Mouse (Mus musculus): ENCODE measurements around the gene Cnr2. TPM values are rescaled to one million over a fixed set of nuclear protein-coding genes. Genes with fewer than 3 reads are reported as not detected.

Gene Cnr2
- polyA plus RNA-seq, 1 experiment from 2014 or later: 0.08 TPM

DNA sequence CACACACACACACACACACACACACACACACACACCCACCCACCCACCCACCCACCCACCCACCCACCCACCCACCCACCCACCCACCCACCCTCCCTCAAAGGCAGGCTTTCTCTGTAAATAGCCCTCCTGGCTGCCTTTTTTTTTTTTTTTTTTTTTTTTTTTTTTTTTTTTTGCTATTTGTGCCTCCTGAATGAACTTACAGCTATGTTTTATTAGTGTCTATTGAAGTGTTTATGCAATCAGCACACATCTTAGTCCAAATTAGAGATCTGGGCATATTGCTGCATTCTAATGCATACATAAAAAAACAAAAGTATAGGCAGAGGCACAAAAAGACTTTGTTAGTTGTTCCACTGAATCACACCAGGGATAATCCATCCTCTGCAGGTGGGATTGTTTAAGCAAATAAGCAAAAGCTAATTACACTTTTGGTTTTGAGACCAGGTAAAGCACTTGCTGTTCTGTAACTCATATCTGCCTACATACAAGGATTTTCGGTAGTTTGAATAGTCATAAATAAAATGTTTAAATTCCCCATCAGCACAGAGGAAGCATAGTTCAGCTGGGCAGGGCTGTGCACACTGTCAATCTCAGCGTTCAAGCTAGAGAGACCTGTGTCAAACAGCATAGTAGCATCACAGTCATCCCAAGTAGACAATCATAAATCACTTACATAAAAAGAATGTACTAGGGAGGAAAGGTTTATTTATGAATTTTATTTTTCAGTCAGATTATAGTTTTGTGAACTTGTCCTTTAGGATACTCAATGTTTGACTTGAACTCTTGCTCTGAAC is 24.8 kb upstream of the Cnr2 start:
- WGBS: 34% methylated on average over 2 of the region's 2 CpGs
- no peaks in the 10 kb centered on the region for H3K9me3 ChIP-seq
- no peak overlapping the region for H3K9ac ChIP-seq (replicated peaks)
- ATAC-seq (replicated peaks): no peak
- peaks cover 43% of the 10 kb centered on the region for H3K4me1 ChIP-seq
- peak overlapping the region; percentile 11 for H3K4me2 ChIP-seq (replicated peaks)
- H3K27ac ChIP-seq (replicated peaks): no peak overlapping the region
- H3K36me3 ChIP-seq: peaks cover 21% of the 10 kb centered on the region
- 0 out of 2 replicates have a peak overlapping the region, but pooled peaks have one; percentile 11 for H3K4me3 ChIP-seq
- no peaks in the 10 kb centered on the region for H3K27me3 ChIP-seq

DNA sequence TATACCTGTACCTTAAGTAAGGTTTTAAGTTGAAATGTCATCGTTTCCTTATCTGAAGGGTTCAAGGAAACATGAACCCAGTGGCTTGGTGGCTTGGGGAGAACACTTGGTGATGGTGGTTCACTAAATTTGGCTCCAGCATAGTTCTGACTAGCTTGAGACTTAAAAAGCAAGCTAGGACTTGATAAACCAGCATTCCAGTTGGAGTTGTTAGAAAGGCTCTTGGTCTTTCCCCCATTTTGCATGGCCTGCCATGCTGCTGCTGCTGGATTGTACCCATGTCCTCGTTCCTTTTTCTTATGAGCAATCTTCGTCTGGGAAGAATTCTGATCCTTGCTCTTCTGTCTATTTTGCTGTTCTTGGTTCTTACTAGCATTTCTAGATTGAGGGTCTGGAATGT is 23.2 kb upstream of the Cnr2 start:
- Histone ChIP-seq H3K27me3 (no peaks in the 10 kb centered on the region), H3K9me3 (no peaks in the 10 kb centered on the region), H3K9ac (replicated peaks) (peak overlapping the region; percentile 95), H3K4me2 (replicated peaks) (peak overlapping the region; percentile 93), H3K4me1 (peaks cover 57% of the 10 kb centered on the region), H3K4me3 (peak overlapping the region; percentile 91), H3K36me3 (peaks cover 16% of the 10 kb centered on the region), H3K27ac (replicated peaks) (peak overlapping the region; percentile 99)
- WGBS: 43% methylated on average over 3 of the region's 3 CpGs
- no peak for ATAC-seq (replicated peaks)

DNA sequence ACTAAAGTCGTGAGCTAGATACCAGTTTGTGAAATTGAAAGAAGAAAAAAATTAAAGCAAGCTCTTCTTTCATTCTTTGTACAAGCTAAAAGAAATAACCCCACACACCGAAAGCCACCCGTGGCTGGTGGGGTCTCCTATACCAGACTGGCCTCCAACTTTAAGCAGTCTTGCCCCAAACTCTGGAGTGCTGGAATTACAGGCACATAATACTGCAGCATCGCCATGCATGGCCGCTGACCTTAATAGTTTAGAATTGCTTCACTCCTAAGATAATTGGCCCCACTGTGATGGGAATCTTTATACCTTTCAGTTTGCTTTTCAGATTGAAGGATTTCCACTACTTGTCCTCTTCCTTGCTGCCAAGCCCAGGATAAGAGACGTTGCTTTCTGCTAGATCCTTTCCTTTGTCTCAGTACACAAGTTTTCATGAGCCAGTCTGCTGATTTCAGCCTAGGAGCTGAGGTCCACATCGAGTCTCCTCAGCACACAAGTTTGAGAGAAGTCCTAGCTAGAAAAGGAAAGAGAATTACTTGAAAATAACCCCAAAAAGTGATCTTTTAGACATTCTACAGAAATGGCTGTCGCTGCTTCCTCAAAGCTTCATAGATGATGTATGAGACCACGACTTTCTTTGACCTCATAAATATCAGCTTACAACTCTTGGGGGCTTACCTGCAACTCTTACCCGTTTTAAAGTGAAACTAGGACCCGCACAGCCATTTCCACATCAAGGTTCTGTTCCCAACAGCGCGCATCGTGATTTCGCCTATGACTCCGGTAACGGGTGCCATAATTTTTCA is 22.4 kb upstream of the Cnr2 start:
- Histone ChIP-seq H3K9me3 (no peaks in the 10 kb centered on the region), H3K4me2 (replicated peaks) (peak overlapping the region; percentile 93), H3K9ac (replicated peaks) (peak overlapping the region; percentile 95), H3K36me3 (peaks cover 16% of the 10 kb centered on the region), H3K4me3 (peak overlapping the region; percentile 91), H3K4me1 (peaks cover 58% of the 10 kb centered on the region), H3K27me3 (no peaks in the 10 kb centered on the region), H3K27ac (replicated peaks) (peak overlapping the region; percentile 99)
- WGBS: 8% methylated on average over 17 of the region's 17 CpGs
- peak; percentile 5; the same call in 1 of the 2 replicates for ATAC-seq (replicated peaks)

DNA sequence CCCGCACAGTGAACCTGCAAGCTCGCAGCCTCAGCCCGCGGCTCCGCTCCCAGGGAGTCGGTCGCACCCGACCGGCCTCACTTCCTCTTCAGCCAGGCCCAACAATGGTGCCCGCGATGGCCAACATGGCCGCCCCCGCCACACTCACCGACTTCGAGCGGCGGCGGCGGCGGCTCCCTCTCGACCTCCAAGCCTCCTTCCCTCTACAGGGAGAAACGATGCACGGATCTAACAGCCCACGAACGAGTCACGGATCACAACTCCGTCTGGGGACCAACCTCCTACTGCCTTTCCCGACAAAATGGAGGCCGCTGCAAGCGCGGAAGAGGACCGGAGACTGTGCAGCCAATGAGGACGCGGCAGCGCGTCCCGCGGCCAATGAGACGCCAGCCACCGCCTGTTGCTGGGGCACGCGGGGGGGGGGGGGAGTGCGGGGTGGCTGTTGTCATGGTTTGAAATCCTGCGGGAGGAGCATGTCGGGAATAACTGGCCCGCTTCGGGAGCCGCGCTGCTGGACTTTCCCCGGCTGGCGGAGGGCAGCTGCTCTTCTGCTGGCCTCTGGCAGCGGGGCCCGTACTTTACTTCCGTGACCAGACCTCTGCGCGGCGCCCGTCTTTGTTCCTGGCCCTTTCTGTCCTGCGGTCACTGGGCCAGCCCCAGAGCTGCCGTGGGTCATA is 21.5 kb upstream of the Cnr2 start, which contains the start of gene Pnrc2:
Pnrc2 (minus strand) TSS at position 325 of the 677 bp plus-strand sequence.
- Histone ChIP-seq H3K4me2 (replicated peaks) (peak within 1 kb of the TSS; percentile 93), H3K9ac (replicated peaks) (peak within 1 kb of the TSS; percentile 95), H3K27me3 (no peaks in the 10 kb centered on the region), H3K27ac (replicated peaks) (peak within 1 kb of the TSS; percentile 99), H3K4me1 (peaks cover 58% of the 10 kb centered on the region), H3K4me3 (peak within 1 kb of the TSS; percentile 91), H3K9me3 (no peaks in the 10 kb centered on the region), H3K36me3 (peaks cover 16% of the 10 kb centered on the region)
- WGBS: under 1% methylated on average over 59 of the region's 60 CpGs
- peak; percentile 97 for ATAC-seq (replicated peaks)

DNA sequence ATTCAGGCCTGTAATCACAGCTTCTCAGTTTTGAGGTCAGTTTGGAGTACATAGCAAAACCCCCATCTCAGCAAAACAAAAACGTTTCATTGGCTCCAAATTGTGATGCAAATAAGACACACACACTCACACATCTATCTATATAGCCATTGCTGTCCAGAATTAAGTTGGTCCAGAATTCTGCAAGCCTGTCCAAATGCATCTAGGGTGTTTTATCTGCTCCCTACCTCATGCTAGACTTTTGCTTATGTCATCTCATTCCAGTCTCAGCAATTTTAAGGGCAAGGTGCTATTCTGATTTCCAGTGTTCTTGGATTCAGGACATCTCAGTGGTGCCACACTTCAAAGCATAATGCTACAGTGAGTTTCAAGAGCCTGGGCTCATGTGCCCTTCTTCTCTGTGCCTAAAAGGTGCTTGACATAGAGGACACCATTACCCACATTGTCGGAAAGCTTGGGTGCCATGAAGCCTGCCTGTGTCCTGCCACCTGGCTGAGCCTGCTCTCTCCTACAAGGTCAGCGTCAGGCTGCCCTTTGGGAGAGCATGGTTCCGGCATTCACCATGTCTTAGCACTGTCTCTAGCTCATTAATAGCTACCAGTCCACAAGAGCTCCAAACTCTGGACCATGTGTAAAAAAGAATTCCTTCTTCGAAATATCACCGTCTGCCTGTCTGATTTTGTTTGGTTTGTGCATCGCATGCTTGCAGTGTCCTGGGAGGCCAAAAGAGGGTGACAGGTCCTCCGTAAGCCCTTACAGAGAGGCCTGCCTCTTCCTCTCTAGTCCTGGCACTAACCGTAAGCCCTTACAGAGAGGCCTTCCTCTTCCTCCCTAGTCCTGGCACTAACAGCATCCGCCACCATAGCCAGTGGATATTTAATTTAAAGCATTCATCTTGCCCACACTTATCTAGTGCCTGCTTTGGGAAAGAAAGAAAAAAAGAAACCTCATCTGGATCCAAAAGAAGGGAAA is 20.3 kb upstream of the Cnr2 start:
- no peak overlapping the region for H3K9ac ChIP-seq (replicated peaks)
- peak overlapping the region; percentile 93; the same call in 1 of the 2 replicates for H3K4me2 ChIP-seq (replicated peaks)
- no peaks in the 10 kb centered on the region for H3K9me3 ChIP-seq
- ATAC-seq (replicated peaks): no peak
- H3K27ac ChIP-seq (replicated peaks): peak overlapping the region; percentile 99
- no peaks in the 10 kb centered on the region for H3K27me3 ChIP-seq
- H3K36me3 ChIP-seq: peaks cover 6% of the 10 kb centered on the region
- H3K4me3 ChIP-seq: no peak overlapping the region
- peaks cover 51% of the 10 kb centered on the region for H3K4me1 ChIP-seq
- WGBS: 79% methylated on average over 10 of the region's 10 CpGs

DNA sequence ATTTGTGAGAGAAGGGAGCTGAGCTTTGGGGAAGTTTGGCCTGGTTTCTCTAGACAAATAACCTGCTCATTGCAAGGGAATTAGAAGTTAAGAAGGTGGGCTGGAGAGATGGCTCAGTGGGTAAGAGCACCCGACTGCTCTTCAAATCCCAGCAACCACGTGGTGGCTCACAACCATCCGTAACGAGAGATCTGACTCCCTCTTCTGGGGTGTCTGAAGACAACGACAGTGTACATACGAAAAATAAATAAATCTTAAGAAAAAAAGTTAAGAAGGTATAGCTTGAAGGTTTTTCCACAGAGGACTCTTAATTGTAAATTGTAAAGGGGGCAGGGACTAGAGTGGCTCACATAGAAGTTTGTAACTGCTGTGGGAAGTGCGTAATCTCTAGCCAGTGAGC is 19.6 kb upstream of the Cnr2 start:
- Histone ChIP-seq H3K4me2 (replicated peaks) (no peak overlapping the region), H3K9ac (replicated peaks) (no peak overlapping the region), H3K4me3 (no peak overlapping the region), H3K36me3 (peaks cover 6% of the 10 kb centered on the region), H3K4me1 (peaks cover 46% of the 10 kb centered on the region), H3K27ac (replicated peaks) (peak overlapping the region; percentile 0; the same call in 1 of the 2 replicates), H3K27me3 (no peaks in the 10 kb centered on the region), H3K9me3 (no peaks in the 10 kb centered on the region)
- WGBS: 27% methylated on average over 7 of the region's 7 CpGs
- ATAC-seq (replicated peaks): no peak

DNA sequence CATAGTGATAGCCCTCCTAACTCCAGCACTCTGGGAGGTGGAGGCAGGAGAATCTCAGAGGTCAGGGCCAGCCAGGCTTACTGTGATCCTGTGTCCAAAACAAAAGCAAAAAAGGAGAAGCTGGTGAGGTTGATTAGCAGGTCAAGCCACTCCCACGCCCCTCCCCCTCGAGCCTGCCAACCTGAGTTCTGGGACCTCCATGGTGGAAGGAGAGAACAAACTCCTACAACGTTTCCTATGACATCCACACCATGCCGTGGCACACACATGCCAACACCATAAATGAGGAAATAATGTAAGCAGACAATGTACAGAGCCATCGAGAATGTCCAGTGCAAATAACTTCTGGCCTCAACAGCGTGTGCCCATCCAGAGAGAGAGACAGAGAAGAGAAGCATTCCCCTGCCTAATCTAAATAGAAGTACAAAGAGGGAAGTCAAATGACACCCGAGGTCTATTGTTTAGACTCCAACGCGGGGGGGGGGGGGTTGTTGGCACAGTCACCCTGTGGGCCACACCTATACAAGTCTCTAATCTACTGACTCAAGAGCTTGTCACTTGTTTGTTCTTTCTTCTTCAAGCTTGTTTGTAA is 19.1 kb upstream of the Cnr2 start:
- WGBS: 4% methylated on average over 9 of the region's 9 CpGs
- Histone ChIP-seq H3K27me3 (no peaks in the 10 kb centered on the region), H3K27ac (replicated peaks) (0 out of 2 replicates have a peak overlapping the region, but pooled peaks have one; percentile 8), H3K4me2 (replicated peaks) (peak overlapping the region; percentile 48), H3K9ac (replicated peaks) (peak overlapping the region; percentile 41), H3K36me3 (peaks cover 6% of the 10 kb centered on the region), H3K4me3 (peak overlapping the region; percentile 20; the same call in 1 of the 2 replicates), H3K9me3 (no peaks in the 10 kb centered on the region), H3K4me1 (peaks cover 41% of the 10 kb centered on the region)
- no peak for ATAC-seq (replicated peaks)

DNA sequence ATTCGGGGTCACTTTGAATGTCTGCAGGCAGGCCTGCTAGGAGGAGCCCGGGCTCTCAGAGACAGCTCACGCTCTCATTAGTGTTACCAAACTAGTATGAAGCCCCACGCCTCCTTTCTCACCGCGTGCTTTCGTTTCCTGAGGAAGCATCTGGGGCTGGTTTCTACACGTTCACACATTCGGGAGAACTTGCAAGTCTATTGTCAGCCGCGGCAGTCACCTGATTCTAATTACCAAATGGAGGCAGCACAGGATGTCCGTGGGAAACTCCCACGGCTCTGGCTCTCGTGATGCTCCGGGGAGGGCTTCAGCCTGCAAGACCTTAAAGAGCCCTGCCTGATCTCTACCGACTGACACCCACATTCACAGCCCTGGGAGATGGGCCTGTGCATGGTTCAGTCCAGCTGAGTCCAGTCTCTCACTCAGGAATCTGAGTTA is 18.6 kb upstream of the Cnr2 start:
- ATAC-seq (replicated peaks): no peak
- WGBS: 3% methylated on average over 16 of the region's 16 CpGs
- peaks cover 37% of the 10 kb centered on the region for H3K4me1 ChIP-seq
- peak overlapping the region; percentile 41 for H3K9ac ChIP-seq (replicated peaks)
- H3K4me3 ChIP-seq: peak overlapping the region; percentile 20
- H3K36me3 ChIP-seq: peaks cover 4% of the 10 kb centered on the region
- no peaks in the 10 kb centered on the region for H3K9me3 ChIP-seq
- H3K27ac ChIP-seq (replicated peaks): 0 out of 2 replicates have a peak overlapping the region, but pooled peaks have one; percentile 11
- peak overlapping the region; percentile 48 for H3K4me2 ChIP-seq (replicated peaks)
- H3K27me3 ChIP-seq: no peaks in the 10 kb centered on the region

DNA sequence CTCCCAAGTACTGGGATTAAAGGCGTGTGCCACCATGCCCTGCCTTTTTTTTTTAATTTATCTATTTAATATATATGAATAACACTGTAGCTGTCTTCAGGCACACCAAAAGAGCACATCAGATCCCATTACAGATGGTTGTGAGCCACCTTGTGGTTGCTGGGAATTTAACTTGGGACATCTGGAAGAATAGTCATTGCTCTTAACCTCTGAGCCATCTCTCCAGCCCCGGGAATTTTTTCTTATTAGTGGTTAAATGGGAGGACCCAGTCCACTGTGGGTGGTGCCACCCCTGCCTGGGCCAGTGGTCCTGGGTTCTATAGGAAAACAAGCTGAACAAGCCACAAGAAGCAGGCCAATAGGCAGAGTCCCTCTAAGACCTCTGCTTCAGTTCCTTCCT is 17.5 kb upstream of the Cnr2 start:
- WGBS: 75% methylated on average over 2 of the region's 2 CpGs
- no peak for ATAC-seq (replicated peaks)
- Histone ChIP-seq H3K4me2 (replicated peaks) (no peak overlapping the region), H3K27me3 (no peaks in the 10 kb centered on the region), H3K4me3 (no peak overlapping the region), H3K36me3 (no peaks in the 10 kb centered on the region), H3K9ac (replicated peaks) (no peak overlapping the region), H3K9me3 (no peaks in the 10 kb centered on the region), H3K4me1 (peaks cover 25% of the 10 kb centered on the region), H3K27ac (replicated peaks) (no peak overlapping the region)

DNA sequence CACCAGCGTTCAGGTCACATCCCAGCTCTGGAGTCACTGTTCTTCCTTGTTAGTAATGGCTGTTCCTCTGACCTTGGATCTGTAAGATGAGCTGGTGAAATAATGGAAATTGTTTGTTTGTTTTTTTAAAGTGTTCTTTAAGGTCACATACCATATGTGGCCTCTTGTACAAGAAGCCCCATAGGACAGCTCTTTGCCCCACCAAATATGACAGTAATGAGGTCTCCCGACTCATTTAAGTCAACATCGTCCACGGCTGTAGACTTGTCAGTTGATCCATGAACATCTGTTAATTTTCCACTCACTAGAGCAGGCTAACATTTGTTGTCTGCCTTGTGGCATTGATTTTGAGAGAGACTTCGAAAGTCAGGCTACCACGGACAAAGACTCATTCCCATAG is 16.2 kb upstream of the Cnr2 start:
- Histone ChIP-seq H3K27ac (replicated peaks) (no peak overlapping the region), H3K27me3 (no peaks in the 10 kb centered on the region), H3K4me3 (no peak overlapping the region), H3K4me2 (replicated peaks) (no peak overlapping the region), H3K4me1 (peaks cover 23% of the 10 kb centered on the region), H3K9me3 (no peaks in the 10 kb centered on the region), H3K36me3 (no peaks in the 10 kb centered on the region), H3K9ac (replicated peaks) (no peak overlapping the region)
- no peak for ATAC-seq (replicated peaks)
- WGBS: 77% methylated on average over 6 of the region's 6 CpGs

Measured in forebrain, embryonic 15.5 days (tissue).